Mouse (Mus musculus) embryo, embryonic 10.5 days (tissue): ENCODE data around the gene Slc41a3.
A peak's percentile ranks its signal among the peaks of the same experiment; 100 is the strongest.

ENCODE experiments used
- DNase-seq: peaks from one replicate; pipeline ENCODE4 v3.0.0-alpha.2; 2015; ENCODE audit warnings: low spot score

Slc41a3 gene

GRCm38 (mm10) chr6:90598197-90598596, 6.3 kb upstream of the Slc41a3 start:
- no peak for DNase-seq

- no peak for DNase-seq
Measured at GRCm38 (mm10) chr6:90600351-90600750, 4.2 kb upstream of the Slc41a3 start.

DNA sequence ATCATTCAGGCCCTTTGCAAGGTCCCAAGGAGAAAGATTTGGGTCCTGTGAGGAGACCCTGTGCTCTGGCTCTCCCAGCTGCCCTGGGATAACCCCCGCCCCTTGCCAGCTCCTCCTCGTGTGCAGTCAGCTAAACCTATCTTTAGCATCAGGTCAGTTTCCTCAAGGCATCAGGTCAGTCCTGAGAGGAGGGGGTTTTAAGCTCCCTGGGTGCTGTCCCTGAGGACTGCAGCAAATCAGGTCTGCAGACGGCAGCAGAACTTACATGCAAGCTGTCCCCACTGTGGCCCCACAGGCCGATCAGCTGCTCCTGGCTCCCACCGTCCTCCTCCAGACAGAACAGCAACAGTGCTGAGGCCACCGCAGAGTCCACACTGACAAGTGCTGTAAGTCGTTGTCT, 2.8 kb upstream of the Slc41a3 start:
- DNase-seq = no peak

- no peak for DNase-seq
Measured at GRCm38 (mm10) chr6:90602304-90602703, 2.2 kb upstream of the Slc41a3 start.

- DNase-seq = no peak
Measured at GRCm38 (mm10) chr6:90603126-90603525, 1.4 kb upstream of the Slc41a3 start.

DNA sequence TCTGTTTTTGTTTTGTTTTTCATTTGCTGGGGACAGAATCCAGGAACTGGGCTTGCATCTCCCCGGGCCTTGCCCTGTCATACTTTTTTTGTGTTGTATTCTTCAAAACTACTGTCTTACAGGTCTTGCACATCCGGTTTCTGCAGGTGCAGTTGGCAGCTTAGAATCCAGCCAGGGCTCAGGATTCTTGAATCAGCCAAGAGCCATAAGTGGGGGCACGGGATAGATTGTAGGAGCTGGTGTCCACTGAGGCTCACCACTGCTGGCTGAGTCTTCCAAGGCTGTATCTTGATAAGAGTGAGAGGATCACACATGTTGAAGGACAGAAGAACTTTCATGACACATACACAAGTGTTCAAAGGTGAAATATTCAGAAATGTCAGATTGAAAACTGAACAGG, 395 bp upstream of the Slc41a3 start:
- DNase-seq = no peak

DNA sequence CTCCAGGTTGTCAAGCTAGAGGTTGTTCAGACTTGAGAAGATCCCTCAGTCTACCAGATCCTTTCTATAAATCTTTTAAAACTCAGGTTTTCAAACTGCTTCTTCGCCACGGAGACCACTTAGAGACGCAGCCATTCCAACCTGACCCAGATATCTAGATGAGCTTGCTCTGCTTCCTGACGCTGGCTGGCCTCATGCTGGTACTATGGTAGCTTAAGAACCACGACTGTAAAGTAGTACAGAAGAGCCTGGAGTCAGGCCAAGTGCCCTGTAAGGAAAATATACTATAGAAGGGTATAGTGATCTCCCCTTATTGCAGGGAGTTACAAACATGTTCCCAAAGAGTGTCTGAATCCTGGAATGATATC, 757 bp downstream of the Slc41a3 start:
- DNase-seq = no peak

- peak; percentile 83 for DNase-seq
Measured at GRCm38 (mm10) chr6:90606538-90606937, 2.0 kb downstream of the Slc41a3 start.

- peak; percentile 81 for DNase-seq
Measured at GRCm38 (mm10) chr6:90607196-90607595, 2.7 kb downstream of the Slc41a3 start.

DNA sequence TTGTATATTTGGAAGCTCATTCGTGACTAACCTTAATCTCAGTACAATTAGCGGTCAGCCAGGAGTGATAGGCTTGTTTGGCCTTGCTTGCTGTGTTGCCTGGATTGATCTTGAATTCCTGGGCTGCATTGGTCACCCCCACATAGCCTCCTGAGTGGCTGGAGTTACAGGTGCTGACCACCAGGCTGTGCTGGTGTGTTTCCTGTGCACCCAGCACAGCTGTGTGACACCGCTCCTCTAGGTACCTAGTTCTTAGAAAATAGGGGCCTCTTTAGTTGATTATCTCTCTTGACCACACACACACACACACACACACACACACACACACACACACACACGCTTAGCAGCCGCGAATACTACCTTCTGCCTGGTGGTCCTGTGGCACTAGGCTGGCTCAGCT, 3.7 kb downstream of the Slc41a3 start:
- peak; percentile 50 for DNase-seq

DNA sequence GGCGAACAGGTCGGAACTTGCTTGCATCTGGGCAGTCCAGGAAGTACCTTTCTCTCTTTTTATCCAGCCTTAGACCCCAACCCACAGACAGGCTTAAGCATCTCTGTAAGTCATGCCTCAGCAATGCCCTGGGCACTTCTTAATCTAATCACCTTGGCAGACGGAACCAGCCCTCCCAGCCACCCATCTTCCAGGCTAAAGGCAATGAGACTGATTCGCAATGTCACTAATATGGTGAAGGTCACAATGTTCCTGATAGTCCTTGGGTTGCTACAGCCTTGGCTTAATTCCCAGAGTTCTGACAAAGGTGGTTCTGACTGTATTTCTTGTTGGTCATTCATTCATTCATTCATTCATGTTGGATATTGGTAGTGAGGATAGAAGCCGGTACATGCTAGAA, 5.7 kb downstream of the Slc41a3 start:
- DNase-seq = no peak

- DNase-seq = no peak
Measured at GRCm38 (mm10) chr6:90613277-90613676, 8.8 kb downstream of the Slc41a3 start.

- DNase-seq = no peak
Measured at GRCm38 (mm10) chr6:90615362-90615761, 10.8 kb downstream of the Slc41a3 start.

GRCm38 (mm10) chr6:90615991-90616390, 11.5 kb downstream of the Slc41a3 start:
- DNase-seq = no peak

DNA sequence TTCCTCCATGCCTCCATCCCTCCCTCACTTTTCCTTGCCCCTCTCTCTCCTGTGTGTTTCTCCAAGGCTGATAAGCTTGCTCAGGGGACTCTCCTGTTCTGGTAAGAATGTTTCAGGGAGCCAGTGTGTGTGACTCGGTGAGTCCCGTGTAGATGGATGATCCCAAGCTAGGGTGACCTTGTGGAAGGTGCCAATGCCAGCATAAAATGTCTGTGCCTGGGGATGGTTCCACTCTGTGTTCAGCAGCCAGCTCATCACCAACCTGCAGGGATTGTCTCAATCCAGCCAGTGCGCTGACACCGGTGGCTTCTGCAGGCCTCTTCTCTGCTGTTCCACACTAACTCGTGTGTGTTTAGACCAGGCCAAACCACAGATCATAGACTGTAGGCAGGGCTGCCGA, 12.0 kb downstream of the Slc41a3 start:
- DNase-seq = no peak

GRCm38 (mm10) chr6:90618274-90618673, 13.7 kb downstream of the Slc41a3 start:
- DNase-seq = no peak

GRCm38 (mm10) chr6:90618821-90619636, 14.5 kb downstream of the Slc41a3 start:
- no peak for DNase-seq

DNA sequence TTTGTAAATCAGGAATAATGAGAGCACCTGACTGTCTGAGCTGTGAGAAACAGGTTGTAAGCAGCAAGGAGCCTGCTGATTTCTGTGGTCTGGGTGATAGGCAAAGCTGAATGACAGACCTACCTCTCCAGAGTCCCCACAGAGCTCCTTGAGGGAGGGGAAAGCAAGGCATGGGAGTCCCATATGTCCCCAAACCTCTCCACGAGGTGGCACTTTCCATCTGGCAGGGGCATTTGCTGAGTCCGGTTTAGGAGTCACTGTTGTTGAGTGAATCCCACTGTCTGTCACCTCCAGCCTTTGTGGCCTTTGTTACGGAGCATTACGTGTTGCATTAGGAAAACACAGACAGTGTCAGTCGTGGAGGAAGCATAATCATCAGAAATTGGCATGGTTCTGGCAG, 15.4 kb downstream of the Slc41a3 start:
- no peak for DNase-seq

- DNase-seq = no peak
Measured at GRCm38 (mm10) chr6:90620791-90621583, 16.5 kb downstream of the Slc41a3 start.

GRCm38 (mm10) chr6:90621584-90621890, 17.0 kb downstream of the Slc41a3 start:
- DNase-seq = no peak

GRCm38 (mm10) chr6:90622758-90623455, 18.4 kb downstream of the Slc41a3 start:
- DNase-seq = no peak

GRCm38 (mm10) chr6:90623456-90623836, 18.9 kb downstream of the Slc41a3 start:
- no peak for DNase-seq

DNA sequence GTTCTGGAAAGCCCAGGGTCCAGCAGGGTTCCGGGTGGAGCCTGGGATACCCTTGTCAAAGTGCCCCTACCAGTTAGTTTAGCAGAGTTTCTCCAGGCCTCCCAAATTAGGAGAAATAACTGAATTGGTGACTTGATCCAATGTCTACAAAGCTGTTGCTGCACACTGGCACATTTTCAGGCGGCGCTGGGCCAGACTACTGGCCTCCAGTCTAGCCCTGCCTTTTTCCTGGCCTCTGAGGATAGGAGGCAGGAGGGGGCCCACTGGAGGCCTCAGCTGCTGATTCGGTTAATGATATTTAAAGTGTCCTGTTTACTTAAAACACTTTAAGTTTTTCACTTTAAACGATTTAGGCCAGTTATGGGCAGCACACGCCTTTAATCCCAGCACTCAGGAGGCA, 19.7 kb downstream of the Slc41a3 start:
- no peak for DNase-seq
